Mouse (Mus musculus) heart, postnatal 0 days (tissue): Measurements from ENCODE around the gene Rac2.

Experiments
- CTCF ChIP-seq: IDR thresholded peaks from 2 replicates; pipeline ENCODE4 v1.5.1; 2016; ENCODE audit warnings: antibody characterized with exemption, control low read depth, low read depth
- EP300 ChIP-seq: IDR thresholded peaks from 2 replicates; pipeline ENCODE4 v1.6.1; 2016; ENCODE audit warnings: antibody characterized with exemption, low read depth

DNA sequence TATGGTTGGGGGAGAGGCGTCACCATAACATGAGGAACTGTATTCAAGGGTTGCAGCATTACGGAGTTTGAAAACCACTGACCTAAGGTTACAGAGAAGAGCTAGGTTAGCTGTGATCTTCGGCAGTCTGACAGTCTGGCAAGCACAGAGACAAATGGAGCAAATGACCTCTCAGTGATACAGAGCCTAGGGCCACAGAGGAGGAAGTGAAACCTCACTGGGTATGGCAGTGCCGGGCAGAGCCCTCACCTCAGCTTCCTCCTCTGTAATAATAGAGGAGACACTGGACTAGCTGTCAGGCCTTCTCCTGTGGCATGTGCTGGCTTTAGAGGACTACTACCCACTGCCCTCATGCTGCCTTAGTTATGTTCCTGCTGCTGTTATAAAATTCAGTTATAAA, 16.3 kb upstream of the Rac2 start:
- TF ChIP-seq CTCF = no peak
- no peak for TF ChIP-seq EP300
